Mouse (Mus musculus): Measurements from ENCODE around the gene Afmid. TPM values are rescaled to one million over a fixed set of nuclear protein-coding genes. Genes with fewer than 3 reads are reported as not detected.
A peak's percentile ranks its signal among the peaks of the same experiment; 100 is the strongest.

The Afmid gene
- polyA plus RNA-seq, 1 experiment from 2014 or later: 15.4 TPM

- Histone ChIP-seq H3K9me3 (replicated peaks; ENCODE audit: control insufficient read depth, low read length) (no peaks in the 10 kb centered on the region; the same call in 1 of the 2 replicates), H3K27ac (ENCODE audit: low read length) (no peak overlapping the region), H3K9ac (ENCODE audit: low read depth, low read length) (no peak overlapping the region), H3K4me2 (ENCODE audit: low read depth, low read length) (no peak overlapping the region), H3K36me3 (ENCODE audit: control insufficient read depth, insufficient read depth) (peaks cover 46% of the 10 kb centered on the region), H3K4me3 (ENCODE audit: low read depth, low read length) (no peak overlapping the region), H3K4me1 (ENCODE audit: control insufficient read depth, low read depth, low read length) (no peaks in the 10 kb centered on the region), H3K27me3 (ENCODE audit: control insufficient read depth, insufficient read depth, low read depth, low read length) (peaks cover 33% of the 10 kb centered on the region)
- 0 out of 2 replicates have a peak, but pooled peaks have one; percentile 5 for ATAC-seq (ENCODE audit: low read depth)
- WGBS (ENCODE audit: insufficient replicate concordance): 61% methylated on average over 3 of the region's 3 CpGs
These were observed 32.7 kb downstream of the Afmid start for GRCm38 (mm10) chr11:117858392-117858791.

DNA sequence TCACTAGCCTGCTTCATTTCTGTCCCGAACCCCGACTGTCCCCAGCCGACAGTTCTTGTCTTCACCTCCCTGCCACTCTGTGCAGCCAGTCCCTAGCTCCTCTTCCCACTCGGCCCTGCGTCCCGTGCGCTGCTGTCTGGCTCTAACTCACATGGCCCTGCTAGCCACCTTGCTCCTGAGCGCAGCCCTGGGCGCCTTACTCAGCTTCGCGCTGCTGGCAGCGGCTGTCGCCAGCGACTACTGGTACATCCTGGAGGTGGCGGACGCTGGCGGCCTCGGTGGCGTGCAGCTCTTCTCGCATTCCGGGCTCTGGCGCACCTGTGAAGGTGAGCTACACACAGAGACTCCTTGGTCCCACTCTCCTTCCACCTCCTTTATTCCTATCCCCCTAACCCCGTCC is 34.9 kb downstream of the Afmid start, which contains the start of gene Tmem235:
Tmem235 (plus strand) TSS at position 152 of the 400 bp plus-strand sequence.
- no peak within 1 kb of the TSS for H3K4me2 ChIP-seq (ENCODE audit: low read depth, low read length)
- WGBS (ENCODE audit: insufficient replicate concordance): 5% methylated on average over 23 of the region's 23 CpGs
- no peak within 1 kb of the TSS for H3K27ac ChIP-seq (ENCODE audit: low read length)
- ATAC-seq (ENCODE audit: low read depth): no peak
- H3K36me3 ChIP-seq (ENCODE audit: control insufficient read depth, insufficient read depth): peaks cover 25% of the 10 kb centered on the region
- H3K4me1 ChIP-seq (ENCODE audit: control insufficient read depth, low read depth, low read length): no peaks in the 10 kb centered on the region
- H3K27me3 ChIP-seq (ENCODE audit: control insufficient read depth, insufficient read depth, low read depth, low read length): peaks cover 33% of the 10 kb centered on the region
- H3K9ac ChIP-seq (ENCODE audit: low read depth, low read length): no peak within 1 kb of the TSS
- no peaks in the 10 kb centered on the region; the same call in 1 of the 2 replicates for H3K9me3 ChIP-seq (replicated peaks; ENCODE audit: control insufficient read depth, low read length)
- H3K4me3 ChIP-seq (ENCODE audit: low read depth, low read length): no peak within 1 kb of the TSS

GRCm38 (mm10) chr11:117863174-117863856 is 37.6 kb downstream of the Afmid start:
- no peak overlapping the region for H3K4me3 ChIP-seq (ENCODE audit: low read depth, low read length)
- H3K36me3 ChIP-seq (ENCODE audit: control insufficient read depth, insufficient read depth): no peaks in the 10 kb centered on the region
- no peaks in the 10 kb centered on the region for H3K4me1 ChIP-seq (ENCODE audit: control insufficient read depth, low read depth, low read length)
- WGBS (ENCODE audit: insufficient replicate concordance): 32% methylated on average over 11 of the region's 11 CpGs
- ATAC-seq (ENCODE audit: low read depth): no peak
- H3K9me3 ChIP-seq (replicated peaks; ENCODE audit: control insufficient read depth, low read length): no peaks in the 10 kb centered on the region
- no peak overlapping the region for H3K9ac ChIP-seq (ENCODE audit: low read depth, low read length)
- peaks cover 33% of the 10 kb centered on the region for H3K27me3 ChIP-seq (ENCODE audit: control insufficient read depth, insufficient read depth, low read depth, low read length)
- no peak overlapping the region for H3K27ac ChIP-seq (ENCODE audit: low read length)
- no peak overlapping the region for H3K4me2 ChIP-seq (ENCODE audit: low read depth, low read length)

- 39% methylated on average over 2 of the region's 2 CpGs for WGBS (ENCODE audit: insufficient replicate concordance)
- no peak overlapping the region for H3K4me2 ChIP-seq (ENCODE audit: low read depth, low read length)
- no peak overlapping the region for H3K9ac ChIP-seq (ENCODE audit: low read depth, low read length)
- no peaks in the 10 kb centered on the region for H3K36me3 ChIP-seq (ENCODE audit: control insufficient read depth, insufficient read depth)
- H3K4me3 ChIP-seq (ENCODE audit: low read depth, low read length): no peak overlapping the region
- no peaks in the 10 kb centered on the region for H3K9me3 ChIP-seq (replicated peaks; ENCODE audit: control insufficient read depth, low read length)
- ATAC-seq (ENCODE audit: low read depth): no peak
- no peaks in the 10 kb centered on the region for H3K4me1 ChIP-seq (ENCODE audit: control insufficient read depth, low read depth, low read length)
- H3K27ac ChIP-seq (ENCODE audit: low read length): no peak overlapping the region
- peaks cover 27% of the 10 kb centered on the region for H3K27me3 ChIP-seq (ENCODE audit: control insufficient read depth, insufficient read depth, low read depth, low read length)
These were observed 39.1 kb downstream of the Afmid start for GRCm38 (mm10) chr11:117864805-117865204.

- Histone ChIP-seq H3K27me3 (ENCODE audit: control insufficient read depth, insufficient read depth, low read depth, low read length) (peaks cover 15% of the 10 kb centered on the region), H3K9me3 (replicated peaks; ENCODE audit: control insufficient read depth, low read length) (no peaks in the 10 kb centered on the region), H3K9ac (ENCODE audit: low read depth, low read length) (no peak overlapping the region), H3K4me1 (ENCODE audit: control insufficient read depth, low read depth, low read length) (no peaks in the 10 kb centered on the region; the same call in 1 of the 2 replicates), H3K36me3 (ENCODE audit: control insufficient read depth, insufficient read depth) (no peaks in the 10 kb centered on the region), H3K4me2 (ENCODE audit: low read depth, low read length) (no peak overlapping the region), H3K4me3 (ENCODE audit: low read depth, low read length) (no peak overlapping the region), H3K27ac (ENCODE audit: low read length) (no peak overlapping the region)
- no peak for ATAC-seq (ENCODE audit: low read depth)
- WGBS (ENCODE audit: insufficient replicate concordance): 59% methylated on average over 6 of the region's 6 CpGs
These were observed 40.3 kb downstream of the Afmid start for GRCm38 (mm10) chr11:117865988-117866387.

- H3K9ac ChIP-seq (ENCODE audit: low read depth, low read length): no peak overlapping the region
- 42% methylated on average over 12 of the region's 12 CpGs for WGBS (ENCODE audit: insufficient replicate concordance)
- H3K4me2 ChIP-seq (ENCODE audit: low read depth, low read length): no peak overlapping the region
- H3K4me3 ChIP-seq (ENCODE audit: low read depth, low read length): no peak overlapping the region
- H3K9me3 ChIP-seq (replicated peaks; ENCODE audit: control insufficient read depth, low read length): no peaks in the 10 kb centered on the region
- no peaks in the 10 kb centered on the region for H3K36me3 ChIP-seq (ENCODE audit: control insufficient read depth, insufficient read depth)
- H3K27me3 ChIP-seq (ENCODE audit: control insufficient read depth, insufficient read depth, low read depth, low read length): peaks cover 22% of the 10 kb centered on the region
- no peak overlapping the region for H3K27ac ChIP-seq (ENCODE audit: low read length)
- no peak for ATAC-seq (ENCODE audit: low read depth)
- H3K4me1 ChIP-seq (ENCODE audit: control insufficient read depth, low read depth, low read length): peaks cover 5% of the 10 kb centered on the region
These were observed 45.1 kb downstream of the Afmid start for GRCm38 (mm10) chr11:117870688-117871365.

GRCm38 (mm10) chr11:117871376-117871775 is 45.7 kb downstream of the Afmid start:
- no peak overlapping the region for H3K4me3 ChIP-seq (ENCODE audit: low read depth, low read length)
- peaks cover 5% of the 10 kb centered on the region for H3K4me1 ChIP-seq (ENCODE audit: control insufficient read depth, low read depth, low read length)
- ATAC-seq (ENCODE audit: low read depth): no peak
- H3K36me3 ChIP-seq (ENCODE audit: control insufficient read depth, insufficient read depth): no peaks in the 10 kb centered on the region
- H3K9me3 ChIP-seq (replicated peaks; ENCODE audit: control insufficient read depth, low read length): no peaks in the 10 kb centered on the region
- WGBS (ENCODE audit: insufficient replicate concordance): 51% methylated on average over 5 of the region's 5 CpGs
- peaks cover 22% of the 10 kb centered on the region for H3K27me3 ChIP-seq (ENCODE audit: control insufficient read depth, insufficient read depth, low read depth, low read length)
- no peak overlapping the region for H3K9ac ChIP-seq (ENCODE audit: low read depth, low read length)
- H3K27ac ChIP-seq (ENCODE audit: low read length): no peak overlapping the region
- no peak overlapping the region for H3K4me2 ChIP-seq (ENCODE audit: low read depth, low read length)

DNA sequence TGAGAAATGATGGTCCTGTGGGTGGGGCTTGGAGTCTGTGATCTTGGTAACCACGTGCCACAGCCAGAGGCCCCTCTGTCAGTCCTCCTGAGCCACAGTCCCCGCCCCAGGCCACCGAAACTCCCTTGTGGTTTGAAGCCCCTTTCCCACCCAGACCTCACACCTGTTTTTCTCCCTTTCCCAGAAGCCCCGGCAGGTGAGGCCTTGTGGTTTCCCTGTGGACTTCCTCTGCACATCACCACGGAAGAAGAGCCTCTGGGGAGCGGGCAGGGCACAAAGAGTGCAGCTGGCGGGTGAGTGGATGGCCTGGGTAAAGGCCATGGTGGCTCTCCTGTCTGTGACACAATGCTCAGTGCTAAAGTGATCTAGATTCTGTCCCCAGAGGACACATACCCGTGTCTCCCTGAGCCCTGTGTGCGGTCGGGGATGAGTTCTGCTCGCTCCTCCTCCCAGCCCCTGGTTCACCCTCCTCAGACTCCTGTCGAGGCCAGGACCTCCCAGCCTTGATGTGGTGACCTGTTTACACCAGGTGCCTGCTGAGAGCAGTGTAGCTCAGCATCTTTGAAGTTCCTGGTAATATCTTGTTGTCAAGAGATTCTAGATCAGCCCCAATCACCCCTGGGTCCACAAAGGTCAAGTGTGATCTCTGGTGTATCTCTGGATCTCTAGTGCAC is 46.3 kb downstream of the Afmid start:
- ATAC-seq (ENCODE audit: low read depth): no peak
- WGBS (ENCODE audit: insufficient replicate concordance): 31% methylated on average over 12 of the region's 12 CpGs
- H3K4me1 ChIP-seq (ENCODE audit: control insufficient read depth, low read depth, low read length): peaks cover 5% of the 10 kb centered on the region

More for the DNA sequence above, 46.3 kb downstream of the Afmid start:
- Histone ChIP-seq H3K4me2 (ENCODE audit: low read depth, low read length) (no peak overlapping the region), H3K36me3 (ENCODE audit: control insufficient read depth, insufficient read depth) (no peaks in the 10 kb centered on the region), H3K9ac (ENCODE audit: low read depth, low read length) (no peak overlapping the region), H3K27me3 (ENCODE audit: control insufficient read depth, insufficient read depth, low read depth, low read length) (peaks cover 22% of the 10 kb centered on the region), H3K4me3 (ENCODE audit: low read depth, low read length) (no peak overlapping the region), H3K9me3 (replicated peaks; ENCODE audit: control insufficient read depth, low read length) (no peaks in the 10 kb centered on the region), H3K27ac (ENCODE audit: low read length) (no peak overlapping the region)
